Mouse (Mus musculus) C2C12 (cell line): ENCODE results near the gene 2810459M11Rik.

Experiments
- CEBPB ChIP-seq: IDR thresholded peaks from one replicate; pipeline ENCODE4 v1.6.1; 2011; ENCODE audit warnings: low read depth, mild to moderate bottlenecking, control low read depth, moderate library complexity
- CTCF ChIP-seq: IDR thresholded peaks from one replicate; pipeline ENCODE4 v1.5.1; 2011; ENCODE audit not compliant: control insufficient read depth, insufficient read depth, insufficient read length

GRCm38 (mm10) chr1:86045056-86045455, 607 bp upstream of the 2810459M11Rik start:
- TF ChIP-seq CEBPB (no peak), CTCF (no peak)
